Mouse (Mus musculus): Measurements from ENCODE around the gene Rpl41. TPM values are rescaled to one million over a fixed set of nuclear protein-coding genes. Genes with fewer than 3 reads are reported as not detected.

The Rpl41 gene
- polyA plus RNA-seq (2015; fragmentation: Nextera tagmentation; extraction: Ambion mirVana): 2,261 and 2,363 TPM in 2 replicates

- Histone ChIP-seq H3K4me2 (peak within 1 kb of the TSS; percentile 87), H3K9me3 (replicated peaks) (no peaks in the 10 kb centered on the region), H3K36me3 (peaks cover 14% of the 10 kb centered on the region), H3K27me3 (no peaks in the 10 kb centered on the region), H3K27ac (peak within 1 kb of the TSS; percentile 94), H3K4me3 (peak within 1 kb of the TSS; percentile 68), H3K4me1 (replicated peaks) (peaks cover 10% of the 10 kb centered on the region), H3K9ac (peak within 1 kb of the TSS; percentile 67)
- WGBS: under 1% methylated on average over 31 of the region's 31 CpGs
- ATAC-seq (replicated peaks; ENCODE audit: insufficient number of reproducible peaks, insufficient read depth, low FRiP score, low read depth): peak; percentile 88
These were observed at the start of gene Rpl41 for GRCm38 (mm10) chr10:128548947-128549681. Rpl41 (minus strand) TSS chr10:128549305.

GRCm38 (mm10) chr10:128598476-128598875 is 49.4 kb upstream of the Rpl41 start:
- no peak for ATAC-seq (replicated peaks; ENCODE audit: insufficient number of reproducible peaks, insufficient read depth, low FRiP score, low read depth)
- Histone ChIP-seq H3K27ac (no peak overlapping the region), H3K9ac (no peak overlapping the region), H3K36me3 (no peaks in the 10 kb centered on the region), H3K4me1 (replicated peaks) (no peaks in the 10 kb centered on the region), H3K4me2 (no peak overlapping the region), H3K9me3 (replicated peaks) (no peaks in the 10 kb centered on the region), H3K4me3 (no peak overlapping the region), H3K27me3 (no peaks in the 10 kb centered on the region)
- WGBS: 70% methylated on average over 2 of the region's 2 CpGs

DNA sequence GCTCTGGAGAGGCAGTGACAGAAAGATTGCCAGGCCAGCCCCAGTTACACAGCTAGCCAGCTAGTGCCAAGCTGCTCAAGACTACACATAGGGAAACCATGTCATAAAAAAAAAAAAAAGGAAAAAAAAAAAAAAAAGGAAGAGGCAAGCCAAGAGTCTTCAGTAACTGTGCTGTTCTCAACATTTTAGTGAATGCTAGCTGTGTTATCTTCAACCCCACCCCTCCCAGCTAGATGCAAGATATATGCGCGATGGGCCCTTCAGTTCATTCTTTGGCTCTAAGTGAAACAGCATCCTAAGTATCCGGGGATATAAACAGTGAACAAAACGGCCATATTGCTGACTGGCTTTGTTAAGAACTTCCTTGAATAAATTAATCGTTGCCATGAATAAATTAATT is 43.7 kb upstream of the Rpl41 start:
- no peak overlapping the region for H3K4me2 ChIP-seq
- H3K4me1 ChIP-seq (replicated peaks): peaks cover 15% of the 10 kb centered on the region
- WGBS: 70% methylated on average over 5 of the region's 5 CpGs
- H3K9ac ChIP-seq: no peak overlapping the region
- no peak for ATAC-seq (replicated peaks; ENCODE audit: insufficient number of reproducible peaks, insufficient read depth, low FRiP score, low read depth)
- no peaks in the 10 kb centered on the region for H3K9me3 ChIP-seq (replicated peaks)
- H3K27ac ChIP-seq: no peak overlapping the region
- H3K36me3 ChIP-seq: no peaks in the 10 kb centered on the region
- H3K4me3 ChIP-seq: no peak overlapping the region
- H3K27me3 ChIP-seq: peaks cover 19% of the 10 kb centered on the region

GRCm38 (mm10) chr10:128591436-128591835 is 42.3 kb upstream of the Rpl41 start:
- Histone ChIP-seq H3K36me3 (no peaks in the 10 kb centered on the region), H3K27ac (no peak overlapping the region), H3K4me2 (no peak overlapping the region), H3K4me3 (no peak overlapping the region), H3K9ac (no peak overlapping the region), H3K9me3 (replicated peaks) (no peaks in the 10 kb centered on the region), H3K4me1 (replicated peaks) (peaks cover 15% of the 10 kb centered on the region), H3K27me3 (peaks cover 25% of the 10 kb centered on the region)
- 62% methylated on average over 6 of the region's 6 CpGs for WGBS
- no peak for ATAC-seq (replicated peaks; ENCODE audit: insufficient number of reproducible peaks, insufficient read depth, low FRiP score, low read depth)

GRCm38 (mm10) chr10:128590193-128590690 is 41.1 kb upstream of the Rpl41 start:
- Histone ChIP-seq H3K36me3 (no peaks in the 10 kb centered on the region), H3K4me3 (peak overlapping the region; percentile 67), H3K9me3 (replicated peaks) (no peaks in the 10 kb centered on the region), H3K27ac (peak overlapping the region; percentile 35; the same call in 1 of the 2 replicates), H3K4me2 (peak overlapping the region; percentile 99), H3K27me3 (peaks cover 25% of the 10 kb centered on the region), H3K4me1 (replicated peaks) (peaks cover 15% of the 10 kb centered on the region), H3K9ac (peak overlapping the region; percentile 49)
- under 1% methylated on average over 43 of the region's 43 CpGs for WGBS
- peak; percentile 50; the same call in 1 of the 2 replicates for ATAC-seq (replicated peaks; ENCODE audit: insufficient number of reproducible peaks, insufficient read depth, low FRiP score, low read depth)

- Histone ChIP-seq H3K27me3 (peaks cover 25% of the 10 kb centered on the region), H3K4me2 (peak within 1 kb of the TSS; percentile 99), H3K9me3 (replicated peaks) (no peaks in the 10 kb centered on the region), H3K27ac (peak within 1 kb of the TSS; percentile 35; the same call in 1 of the 2 replicates), H3K36me3 (no peaks in the 10 kb centered on the region), H3K4me3 (peak within 1 kb of the TSS; percentile 67), H3K9ac (peak within 1 kb of the TSS; percentile 49), H3K4me1 (replicated peaks) (peaks cover 15% of the 10 kb centered on the region)
- peak; percentile 33; the same call in 1 of the 2 replicates for ATAC-seq (replicated peaks; ENCODE audit: insufficient number of reproducible peaks, insufficient read depth, low FRiP score, low read depth)
- WGBS: under 1% methylated on average over 43 of the region's 43 CpGs
These were observed 40.5 kb upstream of the Rpl41 start, which contains the start of gene Erbb3 for GRCm38 (mm10) chr10:128589464-128590192. Erbb3 (minus strand) TSS chr10:128589652.

- no peak overlapping the region for H3K27ac ChIP-seq
- H3K4me2 ChIP-seq: peak overlapping the region; percentile 99
- WGBS: 2% methylated on average over 23 of the region's 23 CpGs
- H3K9ac ChIP-seq: peak overlapping the region; percentile 49
- peak overlapping the region; percentile 67 for H3K4me3 ChIP-seq
- 0 out of 2 replicates have a peak, but pooled peaks have one; percentile 4 for ATAC-seq (replicated peaks; ENCODE audit: insufficient number of reproducible peaks, insufficient read depth, low FRiP score, low read depth)
- H3K36me3 ChIP-seq: no peaks in the 10 kb centered on the region
- peaks cover 25% of the 10 kb centered on the region for H3K27me3 ChIP-seq
- peaks cover 20% of the 10 kb centered on the region for H3K4me1 ChIP-seq (replicated peaks)
- no peaks in the 10 kb centered on the region for H3K9me3 ChIP-seq (replicated peaks)
These were observed 39.8 kb upstream of the Rpl41 start for GRCm38 (mm10) chr10:128588775-128589463.

- H3K4me3 ChIP-seq: no peak overlapping the region
- no peaks in the 10 kb centered on the region for H3K36me3 ChIP-seq
- no peak overlapping the region for H3K27ac ChIP-seq
- peaks cover 28% of the 10 kb centered on the region for H3K4me1 ChIP-seq (replicated peaks)
- H3K27me3 ChIP-seq: peaks cover 25% of the 10 kb centered on the region
- H3K4me2 ChIP-seq: peak overlapping the region; percentile 1; the same call in 1 of the 2 replicates
- WGBS: 41% methylated on average over 1 of the region's 1 CpGs
- H3K9ac ChIP-seq: no peak overlapping the region
- no peak for ATAC-seq (replicated peaks; ENCODE audit: insufficient number of reproducible peaks, insufficient read depth, low FRiP score, low read depth)
- no peaks in the 10 kb centered on the region for H3K9me3 ChIP-seq (replicated peaks)
These were observed 39.0 kb upstream of the Rpl41 start for GRCm38 (mm10) chr10:128588136-128588535.

GRCm38 (mm10) chr10:128587697-128588096 is 38.6 kb upstream of the Rpl41 start:
- Histone ChIP-seq H3K36me3 (no peaks in the 10 kb centered on the region), H3K27me3 (peaks cover 25% of the 10 kb centered on the region), H3K4me2 (no peak overlapping the region; the same call in 1 of the 2 replicates), H3K4me1 (replicated peaks) (peaks cover 28% of the 10 kb centered on the region), H3K9ac (no peak overlapping the region), H3K4me3 (no peak overlapping the region), H3K27ac (no peak overlapping the region; the same call in 1 of the 2 replicates), H3K9me3 (replicated peaks) (no peaks in the 10 kb centered on the region)
- 55% methylated on average over 8 of the region's 8 CpGs for WGBS
- ATAC-seq (replicated peaks; ENCODE audit: insufficient number of reproducible peaks, insufficient read depth, low FRiP score, low read depth): no peak

- Histone ChIP-seq H3K9me3 (replicated peaks) (no peaks in the 10 kb centered on the region), H3K4me2 (no peak overlapping the region), H3K4me3 (no peak overlapping the region), H3K9ac (no peak overlapping the region), H3K36me3 (no peaks in the 10 kb centered on the region), H3K27ac (no peak overlapping the region), H3K27me3 (peaks cover 25% of the 10 kb centered on the region), H3K4me1 (replicated peaks) (peaks cover 28% of the 10 kb centered on the region)
- 52% methylated on average over 4 of the region's 4 CpGs for WGBS
- ATAC-seq (replicated peaks; ENCODE audit: insufficient number of reproducible peaks, insufficient read depth, low FRiP score, low read depth): no peak
These were observed 38.0 kb upstream of the Rpl41 start for GRCm38 (mm10) chr10:128587120-128587519.

DNA sequence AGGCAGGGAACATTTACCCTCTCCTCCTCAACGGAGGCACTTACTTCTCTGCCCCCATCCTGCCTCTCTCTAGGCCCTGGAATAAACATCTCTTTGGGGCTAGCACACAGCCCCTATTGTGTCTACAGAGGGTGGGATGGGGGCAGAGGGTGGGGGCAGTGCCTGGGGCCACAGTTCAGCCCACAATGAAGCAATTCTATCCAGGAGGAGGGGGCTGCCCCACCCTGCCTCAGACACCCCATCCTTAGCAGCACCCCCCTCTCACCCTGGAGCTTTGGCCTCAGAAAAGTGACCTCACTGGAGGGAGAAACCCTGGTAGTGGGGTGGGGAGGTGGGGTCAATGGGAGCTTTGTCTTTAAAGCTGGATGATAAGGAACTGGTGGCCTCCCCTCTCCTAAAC is 37.4 kb upstream of the Rpl41 start:
- no peak overlapping the region for H3K9ac ChIP-seq

More for the DNA sequence above, 37.4 kb upstream of the Rpl41 start:
- H3K36me3 ChIP-seq: no peaks in the 10 kb centered on the region
- peaks cover 28% of the 10 kb centered on the region for H3K4me1 ChIP-seq (replicated peaks)
- H3K27ac ChIP-seq: no peak overlapping the region
- 20% methylated on average over 1 of the region's 1 CpGs for WGBS
- H3K27me3 ChIP-seq: peaks cover 25% of the 10 kb centered on the region
- no peaks in the 10 kb centered on the region for H3K9me3 ChIP-seq (replicated peaks)
- H3K4me2 ChIP-seq: no peak overlapping the region
- no peak overlapping the region for H3K4me3 ChIP-seq
- no peak for ATAC-seq (replicated peaks; ENCODE audit: insufficient number of reproducible peaks, insufficient read depth, low FRiP score, low read depth)
